Mouse (Mus musculus) gastrocnemius, postnatal 10 days (tissue): ENCODE results near the gene Gm3020. TPM values are rescaled to one million over a fixed set of nuclear protein-coding genes. Genes with fewer than 3 reads are reported as not detected.
"Not testable (repeated sequence)": the region's sequence is repeated elsewhere in the genome, so short reads cannot be mapped to it uniquely, and the experiment has no call there.

Experiments used
- DNase-seq: peaks from one replicate; pipeline ENCODE4 v3.0.0; 2021; ENCODE audit warnings: mixed read lengths
- long read RNA-seq, 2 experiments: library from polyadenylated mRNA; stranded (forward); transcript quantifications; one replicate each; pipeline ENCODE4 v2.0.0; 2021
- total RNA-seq, 2 experiments: library from RNA; stranded (reverse); gene quantifications; 2 replicates each; pipeline ENCODE4 v1.2.3; 2021

The Gm3020 gene
- 1 to 10 TPM in 1 of 2 experiments, under 1 TPM in 1; 0.87 to 1.3 TPM for total RNA-seq
- long read RNA-seq, experiment 1 = 0 reads
- long read RNA-seq, experiment 2, partial matches to known transcripts = 0 of 1 reads
- long read RNA-seq, experiment 2, other reads (novel, unspliced or antisense) = 1 of 1 reads

- not testable (repeated sequence) for DNase-seq
Observed at GRCm38 (mm10) chr14:3651730-3652129, at the start of gene Gm3020. Gene Gm3020, plus strand, starts transcription at chr14:3652030.

- DNase-seq = not testable (repeated sequence)
Observed at GRCm38 (mm10) chr14:3634212-3634611, 17.6 kb upstream of the Gm3020 start, which contains the start of gene Gm3012. Gene Gm3012, plus strand, starts transcription at chr14:3634512.

GRCm38 (mm10) chr14:3688483-3688882 is 36.7 kb downstream of the Gm3020 start, which contains the start of gene Gm3043:
Gene Gm3043, plus strand, starts transcription at chr14:3688783.
- not testable (repeated sequence) for DNase-seq

Other genes starting within 250 kb of the Gm3020 start
- 1 to 10 TPM in 1 of 2 experiments, under 1 TPM in 1; 0.87 to 1.3 TPM for gene Gm10409, start 239.4 kb upstream of the Gm3020 start, total RNA-seq
- gene Gm3005, start 223.9 kb upstream of the Gm3020 start, total RNA-seq = not detected
- not detected for gene Gm10408, start 202.7 kb upstream of the Gm3020 start, total RNA-seq
- gene Gm3012, start 17.5 kb upstream of the Gm3020 start, total RNA-seq = not detected
- gene Gm3043, start 36.8 kb downstream of the Gm3020 start, total RNA-seq = not detected
- 1 to 10 TPM in 1 of 2 experiments, not detected in 1; 1.1 TPM for gene Gm3002, start 158.0 kb downstream of the Gm3020 start, total RNA-seq
- under 1 TPM in 1 of 2 experiments, not detected in 1; 0.70 TPM for gene Gm3033, start 194.2 kb downstream of the Gm3020 start, total RNA-seq
- not detected for gene Gm2916, start 232.1 kb downstream of the Gm3020 start, total RNA-seq